Mouse (Mus musculus) monocyte, adult 59 days (primary cell): ENCODE data around the gene Fam151b. TPM values are rescaled to one million over a fixed set of nuclear protein-coding genes. Genes with fewer than 3 reads are reported as not detected.

ENCODE experiments used
- total RNA-seq, 2 experiments: library from RNA; stranded (reverse); gene quantifications; one replicate each; pipeline ENCODE4 v1.2.4; 2023

Fam151b gene
- 10 to 100 TPM in 1 of 2 experiments, 1 to 10 TPM in 1; 8.6 to 10.7 TPM for total RNA-seq

GRCm38 (mm10) chr13:92483852-92484463 lies at the start of gene Fam151b:
Gene Fam151b (minus strand): TSS chr13:92484015.

GRCm38 (mm10) chr13:92530721-92531211 lies 47.0 kb upstream of the Fam151b start, which contains the start of gene Zfyve16:
Gene Zfyve16 (minus strand): TSS chr13:92530868.

GRCm38 (mm10) chr13:92425758-92426264 lies 58.0 kb downstream of the Fam151b start, which contains the start of gene Ankrd34b:
Gene Ankrd34b (plus strand): TSS chr13:92425896.

Other genes with a start within 250 kb of the Fam151b start
- gene Gm20379, start 178.0 kb downstream of the Fam151b start, total RNA-seq, result not detected
- under 1 TPM; 0.47 to 0.82 TPM for gene Dhfr, start 129.3 kb downstream of the Fam151b start, total RNA-seq
- gene Msh3, start 129.0 kb downstream of the Fam151b start, total RNA-seq, result 10 to 100 TPM; 15.6 to 16.8 TPM
- gene Ankrd34b, start 58.1 kb downstream of the Fam151b start, total RNA-seq, result not detected
- gene Zfyve16, start 46.9 kb upstream of the Fam151b start, total RNA-seq, result 10 to 100 TPM; 27.9 to 31.6 TPM
- not detected for gene Spz1, start 92.2 kb upstream of the Fam151b start, total RNA-seq
- gene Serinc5, start 127.1 kb upstream of the Fam151b start, total RNA-seq, result 10 to 100 TPM; 29.6 to 34.5 TPM